Mouse (Mus musculus): ENCODE results near the gene Npy2r. TPM values are rescaled to one million over a fixed set of nuclear protein-coding genes. Genes with fewer than 3 reads are reported as not detected.

Npy2r gene
- polyA plus RNA-seq (2017; shearing (Covaris generic)) = not detected

GRCm38 (mm10) chr3:82547908-82548721 lies at the start of gene Npy2r:
Npy2r (minus strand) TSS chr3:82548084.

Other genes starting within 250 kb of the Npy2r start
- 0.78 TPM for gene Map9, start 190.0 kb downstream of the Npy2r start, polyA plus RNA-seq (2017; shearing (Covaris generic))

All from CD4-positive, CD25-positive, alpha-beta regulatory T cell (primary cell).